Mouse (Mus musculus) liver, adult (tissue): ENCODE results near the gene Sort1.

Experiments
- GATA4 ChIP-seq: IDR thresholded peaks from 2 replicates; pipeline ENCODE4 v1.6.1; 2014; ENCODE audit warnings: mild to moderate bottlenecking, low read length; ENCODE audit not compliant: insufficient replicate concordance

Sort1 gene

GRCm38 (mm10) chr3:108289311-108290130 is 5.6 kb downstream of the Sort1 start:
- no peak for TF ChIP-seq GATA4

GRCm38 (mm10) chr3:108291036-108291799 is 7.3 kb downstream of the Sort1 start:
- no peak for TF ChIP-seq GATA4

GRCm38 (mm10) chr3:108294398-108294797 is 10.5 kb downstream of the Sort1 start:
- TF ChIP-seq GATA4, result no peak; the same call in 1 of the 2 replicates

GRCm38 (mm10) chr3:108295379-108296219 is 11.7 kb downstream of the Sort1 start:
- no peak for TF ChIP-seq GATA4

GRCm38 (mm10) chr3:108296220-108297049 is 12.6 kb downstream of the Sort1 start:
- no peak; the same call in 1 of the 2 replicates for TF ChIP-seq GATA4

- TF ChIP-seq GATA4, result no peak
These were observed 13.2 kb downstream of the Sort1 start for GRCm38 (mm10) chr3:108297050-108297419.

- TF ChIP-seq GATA4, result no peak
These were observed 14.0 kb downstream of the Sort1 start for GRCm38 (mm10) chr3:108297603-108298553.

GRCm38 (mm10) chr3:108300455-108301030 is 16.7 kb downstream of the Sort1 start:
- TF ChIP-seq GATA4, result no peak

GRCm38 (mm10) chr3:108303683-108304082 is 19.8 kb downstream of the Sort1 start:
- TF ChIP-seq GATA4, result no peak

- TF ChIP-seq GATA4, result no peak
These were observed 20.9 kb downstream of the Sort1 start for GRCm38 (mm10) chr3:108304747-108305146.

GRCm38 (mm10) chr3:108306387-108306786 is 22.5 kb downstream of the Sort1 start:
- no peak for TF ChIP-seq GATA4

- no peak for TF ChIP-seq GATA4
These were observed 23.6 kb downstream of the Sort1 start for GRCm38 (mm10) chr3:108307485-108307884.

GRCm38 (mm10) chr3:108310921-108311341 is 27.0 kb downstream of the Sort1 start:
- no peak for TF ChIP-seq GATA4
